Mouse (Mus musculus): ENCODE measurements around the gene Mapre3.
"Not testable (repeated sequence)": the region's sequence is repeated elsewhere in the genome, so short reads cannot be mapped to it uniquely, and the experiment has no call there.

Mapre3 gene

GRCm38 (mm10) chr5:30824124-30824988 is 9.9 kb downstream of the Mapre3 start:
- DNase-seq (ENCODE audit: low read depth) = no peak

DNA sequence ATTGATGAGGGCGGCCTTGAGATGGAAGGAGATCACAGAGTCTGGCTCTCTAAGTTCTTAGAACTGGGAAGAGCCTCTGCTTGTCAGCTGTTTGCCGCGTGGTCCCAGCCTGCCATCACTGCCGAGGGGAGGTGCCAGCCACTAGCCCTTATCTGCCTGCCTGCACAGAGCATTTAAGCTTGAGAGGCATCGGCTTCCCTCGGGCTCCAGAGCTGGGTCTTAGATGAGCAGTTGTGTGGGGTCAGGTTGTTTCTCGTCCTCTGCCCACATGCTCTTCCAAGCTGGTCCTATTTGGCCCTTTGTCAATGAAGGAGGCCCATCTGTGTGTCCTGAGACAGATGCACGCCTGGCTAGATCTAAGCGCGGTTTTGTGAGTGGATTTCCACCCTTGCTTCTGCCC is 10.7 kb downstream of the Mapre3 start:
- DNase-seq (ENCODE audit: low read depth) = no peak

DNA sequence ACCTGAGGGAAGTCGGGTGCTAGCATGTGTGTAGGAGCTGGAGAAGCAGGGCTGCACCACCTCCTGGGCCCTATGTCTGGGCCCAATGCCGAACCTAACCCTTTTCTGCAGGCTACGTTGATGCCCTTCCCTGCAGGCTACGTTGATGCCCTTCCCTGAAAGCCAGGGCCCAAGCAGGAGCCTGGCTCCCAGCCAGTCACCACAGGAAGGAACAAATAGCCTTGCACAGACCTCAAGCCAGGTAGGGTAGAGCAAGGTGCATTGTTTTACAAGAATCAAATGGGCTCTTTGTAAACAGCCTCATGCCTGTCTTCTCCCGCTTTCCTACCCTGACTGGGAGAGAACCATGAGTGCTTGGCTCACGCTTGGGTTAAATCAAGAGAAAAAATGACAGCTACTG is 11.4 kb downstream of the Mapre3 start:
- no peak for DNase-seq (ENCODE audit: low read depth)

DNA sequence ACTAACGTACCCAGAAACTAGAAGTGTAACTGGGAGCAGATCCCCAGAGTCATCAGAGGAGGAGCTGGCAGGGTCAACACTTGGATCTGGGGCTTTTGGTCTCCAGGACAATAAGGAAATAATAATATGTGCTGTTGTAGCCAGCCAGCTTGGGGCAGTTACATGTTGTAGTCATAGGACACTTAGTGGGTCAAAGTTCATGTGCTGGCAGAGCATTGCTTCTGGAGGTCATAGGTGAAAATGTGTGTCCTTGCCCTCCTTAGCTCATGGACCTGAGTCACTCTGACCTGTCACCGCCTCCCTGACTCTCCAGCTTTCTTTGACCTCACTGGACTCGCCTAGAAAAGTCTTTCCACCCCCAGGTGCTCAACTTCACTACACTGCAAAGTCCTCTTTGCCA is 19.0 kb downstream of the Mapre3 start:
- no peak for DNase-seq (ENCODE audit: low read depth)

GRCm38 (mm10) chr5:30839731-30840130 is 25.3 kb downstream of the Mapre3 start:
- no peak for DNase-seq (ENCODE audit: low read depth)

DNA sequence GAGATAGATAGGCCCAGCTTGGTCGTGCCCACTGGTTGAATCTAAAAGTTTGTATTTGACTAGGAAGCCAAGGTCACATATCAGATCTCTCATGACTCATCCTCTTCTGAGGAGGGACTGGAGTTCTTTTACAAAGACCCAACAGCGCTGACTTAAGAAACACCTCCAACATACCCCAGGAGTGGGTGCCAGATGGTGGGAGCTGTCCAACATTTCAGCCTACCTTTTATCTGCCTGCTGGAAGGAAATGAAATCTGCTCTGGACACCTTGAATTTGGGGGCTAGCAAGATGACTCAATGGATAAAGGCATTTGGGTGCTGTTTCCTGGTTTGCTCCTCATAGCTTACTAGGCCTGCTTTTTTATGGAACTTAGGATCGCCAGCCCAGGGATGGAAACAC is 27.5 kb downstream of the Mapre3 start:
- DNase-seq (ENCODE audit: low read depth) = no peak

DNA sequence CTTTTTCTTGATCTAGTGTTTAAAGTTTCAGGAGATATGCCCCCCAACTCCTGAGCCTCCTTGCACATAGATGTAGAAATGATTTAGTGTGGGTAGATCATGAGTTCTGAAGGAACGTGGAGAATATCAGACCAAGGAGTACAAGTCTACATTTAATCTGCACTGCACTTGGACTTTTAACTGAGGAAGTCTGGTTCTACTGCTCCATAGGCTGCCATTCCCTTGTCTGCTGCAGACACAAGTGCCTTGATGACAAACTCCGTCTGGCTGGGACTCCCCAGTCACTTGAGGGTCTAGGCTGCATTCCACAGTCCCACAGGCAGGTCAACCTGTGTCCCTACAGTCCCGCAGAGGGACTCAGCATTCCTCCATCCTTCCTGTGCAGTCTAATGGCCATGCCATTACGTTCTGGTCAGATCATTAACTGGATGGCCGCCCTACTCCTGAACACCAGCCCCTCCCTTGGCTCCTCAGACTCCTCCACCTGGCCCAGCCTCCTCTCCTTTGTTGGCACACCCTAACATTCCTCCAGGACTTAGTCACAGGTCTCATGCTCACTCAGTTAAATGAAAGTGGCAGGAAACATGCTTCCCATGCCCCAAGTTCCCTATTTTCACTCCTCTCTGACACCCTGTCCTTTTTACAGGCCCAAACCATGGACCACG is 35.6 kb downstream of the Mapre3 start:
- DNase-seq (ENCODE audit: low read depth) = no peak

DNA sequence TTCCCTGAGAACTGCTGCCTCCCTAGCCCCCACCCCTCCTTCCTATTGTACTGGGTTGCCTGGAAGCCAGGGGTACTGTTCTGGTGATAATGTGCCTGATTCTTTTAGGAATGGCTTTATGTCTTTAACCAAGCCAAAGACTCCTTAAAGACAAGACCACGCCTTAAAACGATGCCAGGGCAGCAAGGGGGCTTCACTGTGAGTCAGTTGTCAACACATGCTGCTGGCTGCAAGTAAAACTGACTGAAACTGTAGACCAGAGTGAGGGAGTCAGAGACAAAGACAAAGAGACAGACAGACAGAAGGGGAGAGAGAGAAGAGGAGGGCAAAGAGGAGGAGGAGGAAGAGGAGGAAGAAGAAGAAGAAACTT is 36.1 kb downstream of the Mapre3 start:
- no peak for DNase-seq (ENCODE audit: low read depth)

DNA sequence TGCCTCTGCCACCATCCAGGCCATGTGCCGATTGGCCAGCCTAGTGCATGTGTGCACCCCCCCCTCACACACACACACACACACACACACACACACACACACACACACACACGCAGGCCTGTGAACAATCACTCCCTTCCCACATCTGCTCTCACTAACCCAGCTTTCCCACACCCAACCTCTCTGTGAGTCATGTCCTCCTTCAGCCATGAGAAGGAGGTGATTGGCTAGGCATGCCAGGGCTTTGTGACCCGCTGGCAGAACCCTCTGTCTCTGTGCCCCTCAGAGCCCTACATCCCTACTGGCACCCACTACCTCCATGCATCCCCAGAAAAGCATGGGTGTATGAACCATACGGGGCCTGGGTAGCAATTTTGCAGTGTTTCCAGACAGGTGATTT is 39.1 kb downstream of the Mapre3 start:
- DNase-seq (ENCODE audit: low read depth) = no peak

DNA sequence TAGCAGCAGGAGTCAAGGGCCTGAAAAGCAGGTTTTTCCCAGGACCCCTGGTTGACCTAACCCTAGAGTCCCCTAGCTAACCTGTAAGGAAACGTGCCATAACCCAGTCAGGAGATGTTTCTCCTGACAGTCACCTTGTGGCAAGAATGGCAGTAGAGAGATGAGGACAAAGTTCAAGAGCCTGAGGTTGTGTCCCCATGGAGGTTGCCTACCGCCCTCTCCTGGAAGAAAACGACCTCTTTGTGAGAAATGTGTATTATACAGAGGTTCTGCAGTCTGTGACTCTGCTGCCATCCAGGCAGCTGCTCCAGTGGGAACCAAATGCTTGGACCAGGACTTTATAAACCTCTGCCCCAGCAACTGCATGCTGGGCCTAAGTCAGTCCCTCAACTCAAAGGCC is 41.2 kb downstream of the Mapre3 start:
- peak; percentile 28 for DNase-seq (ENCODE audit: low read depth)

GRCm38 (mm10) chr5:30856124-30856523 is 41.7 kb downstream of the Mapre3 start:
- peak; percentile 14 for DNase-seq (ENCODE audit: low read depth)

DNA sequence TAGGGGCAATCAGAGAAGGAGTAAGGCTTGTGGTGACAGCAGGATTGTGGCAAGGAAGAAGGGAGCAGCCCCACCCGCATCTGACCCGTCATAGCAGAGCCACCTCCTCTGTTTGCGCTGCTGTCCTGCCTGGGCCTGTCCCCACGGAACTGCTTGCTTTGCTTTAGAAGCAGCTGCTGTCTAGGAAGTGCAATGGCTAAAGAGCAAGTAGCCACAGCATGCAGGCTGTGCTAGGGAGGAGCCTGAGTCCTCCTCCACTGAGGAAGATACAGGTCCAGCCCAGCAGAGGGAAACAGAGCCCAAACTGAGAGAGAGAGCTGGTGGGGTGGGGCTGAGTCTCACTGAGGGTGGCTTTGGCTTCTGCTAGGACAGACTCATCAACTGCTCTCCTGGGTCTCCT is 49.4 kb downstream of the Mapre3 start:
- no peak for DNase-seq (ENCODE audit: low read depth)

- DNase-seq (ENCODE audit: low read depth) = no peak
Measured at GRCm38 (mm10) chr5:30864322-30864721, 49.9 kb downstream of the Mapre3 start.

GRCm38 (mm10) chr5:30866871-30867270 is 52.4 kb downstream of the Mapre3 start:
- DNase-seq (ENCODE audit: low read depth) = no peak

DNA sequence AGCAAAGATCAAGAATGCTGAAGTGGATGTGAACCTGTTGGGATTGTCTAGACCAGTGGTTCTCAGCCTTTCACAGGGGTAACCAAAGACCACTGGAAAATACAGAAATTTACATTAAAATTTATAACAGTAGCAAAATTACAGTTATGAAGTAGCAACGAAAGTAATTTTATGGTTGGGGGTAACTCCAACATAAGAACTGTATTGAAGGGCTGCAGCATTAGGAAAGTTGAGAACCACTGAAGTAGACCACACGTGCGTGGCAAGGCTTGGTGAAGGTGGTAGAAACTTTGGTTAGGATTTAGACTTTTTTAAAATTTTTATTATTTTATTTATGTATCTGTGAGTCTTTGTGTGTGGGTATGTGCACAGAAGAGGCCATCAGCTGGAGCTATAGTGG is 53.3 kb downstream of the Mapre3 start, which contains the start of gene Tmem214:
Gene Tmem214 (plus strand): TSS at position 301 of the 400 bp plus-strand sequence.
- no peak for DNase-seq (ENCODE audit: low read depth)

DNA sequence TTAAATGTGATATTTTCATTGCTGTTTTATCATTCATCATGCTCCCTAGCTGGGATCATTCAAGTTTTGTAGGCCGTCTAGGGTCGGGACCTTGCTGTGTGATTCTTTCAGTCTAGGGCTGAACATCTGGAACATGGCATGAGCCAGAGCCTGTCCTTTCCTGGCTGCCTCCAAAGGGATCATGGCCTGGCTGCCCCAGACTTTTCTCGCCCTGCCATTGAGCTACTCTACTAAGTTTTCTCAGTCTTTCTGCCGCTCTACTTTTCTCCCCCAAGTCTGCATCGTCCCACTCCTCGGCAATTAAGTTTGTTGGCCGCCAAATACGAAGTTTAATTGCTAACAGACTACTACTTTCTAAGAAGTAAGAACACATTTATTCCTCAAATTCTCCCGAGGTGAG is 54.5 kb downstream of the Mapre3 start:
- no peak for DNase-seq (ENCODE audit: low read depth)

DNA sequence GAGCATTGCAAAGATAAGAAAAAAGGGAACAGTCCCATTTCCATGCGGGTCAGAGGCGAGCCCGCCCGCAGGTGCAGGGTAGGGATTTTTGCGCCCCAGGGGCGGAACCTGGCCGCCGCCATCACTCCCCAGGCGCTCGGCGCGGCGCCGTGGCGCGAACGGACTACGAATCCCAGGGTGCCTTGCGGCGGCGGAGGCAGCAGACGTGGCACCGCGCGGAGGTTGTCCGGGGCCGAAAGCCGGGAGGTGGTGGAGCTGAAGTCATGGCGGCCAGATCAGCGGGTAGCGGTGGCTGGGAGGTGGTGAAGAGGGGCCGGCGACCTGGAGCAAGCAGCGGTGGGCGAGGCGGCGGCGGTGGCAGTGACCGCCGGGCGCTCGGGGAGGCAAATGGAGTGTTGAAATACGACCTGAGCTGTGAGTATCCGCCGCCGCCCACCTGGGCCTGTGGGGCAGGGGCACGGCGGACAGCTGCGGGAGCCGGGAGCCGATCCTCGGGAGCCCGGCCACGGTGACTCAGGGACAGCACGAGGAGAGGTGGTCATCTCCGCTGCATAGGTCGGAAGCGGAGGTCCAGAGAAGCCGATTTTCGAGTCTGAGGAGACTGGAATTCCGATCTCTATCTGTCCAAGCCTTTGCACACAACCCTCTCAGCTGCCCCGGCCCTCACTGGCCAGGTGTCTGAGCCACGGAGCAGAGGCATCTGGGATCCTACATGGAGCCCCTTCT is 55.1 kb downstream of the Mapre3 start:
- DNase-seq (ENCODE audit: low read depth) = peak; percentile 91

GRCm38 (mm10) chr5:30870131-30870406 is 55.6 kb downstream of the Mapre3 start:
- no peak for DNase-seq (ENCODE audit: low read depth)

DNA sequence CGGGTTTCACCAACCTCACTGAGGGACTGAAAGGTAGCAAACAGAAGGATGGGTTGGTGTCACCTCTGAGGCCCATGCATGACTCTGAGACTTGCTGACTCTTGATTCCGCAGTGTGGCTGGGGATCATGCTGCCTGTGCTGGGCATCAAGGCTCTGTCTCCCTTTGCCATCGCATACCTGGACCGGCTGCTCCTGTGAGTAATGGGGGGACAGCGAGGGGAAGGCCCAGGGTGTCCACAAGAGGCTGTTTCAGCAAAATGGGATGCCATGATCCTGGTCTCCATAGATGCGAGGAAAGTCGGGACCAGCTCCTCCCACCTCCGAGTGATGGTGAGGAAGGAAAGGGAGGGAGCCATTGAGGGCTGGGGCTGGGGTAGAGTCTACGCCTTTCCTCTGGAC is 58.1 kb downstream of the Mapre3 start:
- DNase-seq (ENCODE audit: low read depth) = no peak

- DNase-seq (ENCODE audit: low read depth) = no peak
Measured at GRCm38 (mm10) chr5:30874365-30874764, 59.9 kb downstream of the Mapre3 start.

- DNase-seq (ENCODE audit: low read depth) = no peak
Measured at GRCm38 (mm10) chr5:30878616-30879015, 64.2 kb downstream of the Mapre3 start.

GRCm38 (mm10) chr5:30879347-30879943 is 65.0 kb downstream of the Mapre3 start:
- DNase-seq (ENCODE audit: low read depth) = no peak

GRCm38 (mm10) chr5:30881839-30882238 is 67.4 kb downstream of the Mapre3 start:
- DNase-seq (ENCODE audit: low read depth) = not testable (repeated sequence)

Data from induced T-regulatory cell, adult 2 months (primary cell).